14 mouse cellular contexts compared by ENCODE assay signal in the genomic region with DNA sequence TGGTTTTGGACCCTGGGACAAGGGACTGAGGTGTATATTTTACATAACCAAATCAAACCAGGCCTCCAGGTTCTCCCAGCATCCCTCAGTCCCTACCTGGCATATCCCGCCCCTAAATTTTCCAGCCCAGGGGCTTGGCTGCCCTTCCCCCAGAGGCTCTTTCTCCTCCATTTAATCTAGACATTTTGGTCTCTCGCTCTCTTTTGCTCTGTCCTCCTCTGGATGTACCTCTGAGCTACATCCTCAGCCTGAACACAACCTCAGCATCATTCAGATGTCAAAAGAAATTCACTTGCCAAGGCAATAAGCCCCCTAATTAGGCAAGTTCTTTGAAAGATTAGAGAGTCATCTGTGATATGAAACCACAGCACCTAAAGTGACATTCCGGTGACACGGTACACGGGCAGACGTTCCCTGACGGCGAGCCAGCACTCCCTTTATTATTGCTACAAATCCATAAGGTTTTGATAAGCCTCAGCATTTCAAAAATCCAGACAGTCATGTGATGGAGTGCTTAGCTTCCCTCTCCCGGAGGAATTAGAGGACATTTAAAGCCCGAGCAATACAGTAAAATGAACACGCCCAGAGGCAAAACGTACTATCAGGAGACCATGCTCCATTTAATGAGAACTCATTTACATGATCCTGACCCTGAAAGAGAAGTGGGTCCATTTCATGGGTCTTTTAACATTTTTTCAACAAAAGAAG. TPM values are rescaled to one million over a fixed set of nuclear protein-coding genes. Genes with fewer than 3 reads are reported as not detected.
DNase-seq lines count a peak whose midpoint lies in the region; ATAC-seq and TF ChIP-seq lines count a peak whose summit lies in the region.
"Had no signal": no experiment of that assay in that cellular context is flagged by ENCODE, and none has a peak within 500 bp of the region (broad histone marks: within the 10 kb centered on the region; RNA-seq: fewer than 3 reads in every experiment).

No protein-coding gene starts in this region.

- H3K9ac ChIP-seq in liver, postnatal 0 days (replicated peaks) = no peak overlapping the region
- H3K9ac ChIP-seq in liver, embryonic 11.5 days (ENCODE audit: low read depth, low read length) = no peak overlapping the region
- H3K9ac ChIP-seq in forebrain, embryonic 14.5 days (ENCODE audit: low read length) = no peak overlapping the region
- H3K9ac ChIP-seq in midbrain, embryonic 12.5 days (replicated peaks) = no peak overlapping the region

- peak overlapping the region; percentile 44; the same call in 1 of the 2 replicates for H3K27ac ChIP-seq in liver, postnatal 0 days (ENCODE audit: low read depth)
- H3K27ac ChIP-seq in liver, embryonic 11.5 days (ENCODE audit: low read depth, low read length) = no peak overlapping the region
- peak overlapping the region; percentile 39; the same call in 1 of the 2 replicates for H3K27ac ChIP-seq in forebrain, embryonic 14.5 days (ENCODE audit: low read depth, low read length)
- H3K27ac ChIP-seq in midbrain, embryonic 12.5 days (replicated peaks) = peak overlapping the region; percentile 67

- no peak for TF ChIP-seq CTCF in liver, postnatal 0 days (IDR thresholded peaks at IDR 0.05; ENCODE audit: low read depth)

- H3K4me1 ChIP-seq in liver, postnatal 0 days (ENCODE audit: insufficient read depth) = peaks cover 33% of the 10 kb centered on the region
- H3K4me1 ChIP-seq in liver, embryonic 11.5 days (replicated peaks; ENCODE audit: control insufficient read depth, insufficient read depth, low read length) = peaks cover 12% of the 10 kb centered on the region; the same call in 1 of the 2 replicates
- peaks cover 12% of the 10 kb centered on the region for H3K4me1 ChIP-seq in forebrain, embryonic 14.5 days (ENCODE audit: control insufficient read depth, insufficient read depth, low read length)
- H3K4me1 ChIP-seq in midbrain, embryonic 12.5 days = peaks cover 14% of the 10 kb centered on the region

- ATAC-seq in liver, postnatal 0 days = no peak
- no peak for ATAC-seq in liver, embryonic 11.5 days (replicated peaks; ENCODE audit: low FRiP score)
- peak; percentile 24; the same call in 1 of the 2 replicates for ATAC-seq in forebrain, embryonic 14.5 days
- peak; percentile 73 for ATAC-seq in midbrain, embryonic 12.5 days (ENCODE audit: low FRiP score, low read depth)

- no peak overlapping the region for H3K4me3 ChIP-seq in liver, postnatal 0 days (ENCODE audit: low read depth, low read length)
- no peak overlapping the region for H3K4me3 ChIP-seq in liver, embryonic 11.5 days (ENCODE audit: low read depth, low read length)
- no peak overlapping the region for H3K4me3 ChIP-seq in forebrain, embryonic 14.5 days (ENCODE audit: low read depth, low read length)
- H3K4me3 ChIP-seq in midbrain, embryonic 12.5 days = no peak overlapping the region
- H3K4me3 ChIP-seq: megakaryocyte, embryonic 14.5 days had no signal

- no peaks in the 10 kb centered on the region for H3K36me3 ChIP-seq in liver, postnatal 0 days (replicated peaks; ENCODE audit: insufficient read depth, low read length)
- no peaks in the 10 kb centered on the region for H3K36me3 ChIP-seq in liver, embryonic 11.5 days (ENCODE audit: control insufficient read depth, insufficient read depth, low read length)
- H3K36me3 ChIP-seq in forebrain, embryonic 14.5 days (ENCODE audit: control insufficient read depth, insufficient read depth, low read length) = no peaks in the 10 kb centered on the region
- H3K36me3 ChIP-seq in midbrain, embryonic 12.5 days = no peaks in the 10 kb centered on the region

- WGBS in liver, postnatal 0 days (ENCODE audit: insufficient replicate concordance) = 76% methylated on average over 12 of the region's 12 CpGs
- 77% methylated on average over 12 of the region's 12 CpGs for WGBS in liver, embryonic 11.5 days
- 30% methylated on average over 12 of the region's 12 CpGs for WGBS in forebrain, embryonic 14.5 days
- 59% methylated on average over 12 of the region's 12 CpGs for WGBS in midbrain, embryonic 12.5 days

- no peak overlapping the region for H3K4me2 ChIP-seq in liver, postnatal 0 days (ENCODE audit: low read depth, low read length)
- H3K4me2 ChIP-seq in liver, embryonic 11.5 days = no peak overlapping the region
- H3K4me2 ChIP-seq in forebrain, embryonic 14.5 days (ENCODE audit: low read length) = peak overlapping the region; percentile 8; the same call in 1 of the 2 replicates
- H3K4me2 ChIP-seq in midbrain, embryonic 12.5 days (replicated peaks) = 0 out of 2 replicates have a peak overlapping the region, but pooled peaks have one; percentile 0

- no peak for TF ChIP-seq EP300 in liver, postnatal 0 days (IDR thresholded peaks at IDR 0.05; ENCODE audit: low read depth)

- no peak for DNase-seq in liver, postnatal 0 days
- DNase-seq in liver, embryonic 11.5 days (ENCODE audit: low spot score) = no peak
- DNase-seq in forebrain, embryonic 14.5 days (ENCODE audit: low spot score) = peak; percentile 45
- no peak for DNase-seq in frontal cortex, postnatal 10 days (ENCODE audit: low spot score in 2 of 2)
- DNase-seq in embryo, embryonic 10 days (ENCODE audit: low spot score) = no peak
- DNase-seq in cerebellum, adult 18-20 months = no peak
- DNase-seq: cerebellum, postnatal 10 days; gastrocnemius, postnatal 14 days; heart, postnatal 4 days; lung, adult 2 months; thymus, postnatal 14 days had no signal

- H3K27me3 ChIP-seq in liver, postnatal 0 days (ENCODE audit: insufficient read depth, low read length) = no peaks in the 10 kb centered on the region
- no peaks in the 10 kb centered on the region for H3K27me3 ChIP-seq in liver, embryonic 11.5 days (replicated peaks; ENCODE audit: control insufficient read depth, insufficient read depth, low read length)
- no peaks in the 10 kb centered on the region for H3K27me3 ChIP-seq in forebrain, embryonic 14.5 days (replicated peaks; ENCODE audit: control insufficient read depth, insufficient read depth, low read length)
- H3K27me3 ChIP-seq in midbrain, embryonic 12.5 days = no peaks in the 10 kb centered on the region
- H3K27me3 ChIP-seq: CH12.LX; megakaryocyte, embryonic 14.5 days had no signal

- no peaks in the 10 kb centered on the region for H3K9me3 ChIP-seq in liver, postnatal 0 days (ENCODE audit: low read length)
- H3K9me3 ChIP-seq in liver, embryonic 11.5 days (ENCODE audit: control insufficient read depth, low read length) = no peaks in the 10 kb centered on the region
- no peaks in the 10 kb centered on the region for H3K9me3 ChIP-seq in forebrain, embryonic 14.5 days (replicated peaks; ENCODE audit: control insufficient read depth, low read length)
- no peaks in the 10 kb centered on the region for H3K9me3 ChIP-seq in midbrain, embryonic 12.5 days
- H3K9me3 ChIP-seq: megakaryocyte, embryonic 14.5 days had no signal

RNA-seq across cellular contexts. Expression of gene Jmjd1c, which starts 50.6 kb away (rescaled TPM):
- polyA plus RNA-seq in liver, postnatal 0 days (2015; fragmentation: Nextera tagmentation; extraction: Ambion mirVana) = 15.0 and 15.7 TPM in 2 replicates
- polyA plus RNA-seq in liver, embryonic 11.5 days (2014; fragmentation: Nextera tagmentation; extraction: Ambion mirVana) = 26.0 and 31.6 TPM in 2 replicates
- polyA plus RNA-seq in forebrain, embryonic 14.5 days (2014; fragmentation: Nextera tagmentation; extraction: Ambion mirVana) = 35.1 and 42.9 TPM in 2 replicates
- polyA plus RNA-seq in midbrain, embryonic 12.5 days (2016; fragmentation: Nextera tagmentation; extraction: Ambion mirVana) = 54.2 and 56.5 TPM in 2 replicates

RNA-seq across cellular contexts. Expression of gene Reep3, which starts 51.4 kb away (rescaled TPM):
- 18.5 and 19.6 TPM in 2 replicates for polyA plus RNA-seq in liver, postnatal 0 days (2015; fragmentation: Nextera tagmentation; extraction: Ambion mirVana)
- polyA plus RNA-seq in liver, embryonic 11.5 days (2014; fragmentation: Nextera tagmentation; extraction: Ambion mirVana) = 11.5 and 12.4 TPM in 2 replicates
- 26.7 and 28.6 TPM in 2 replicates for polyA plus RNA-seq in forebrain, embryonic 14.5 days (2014; fragmentation: Nextera tagmentation; extraction: Ambion mirVana)
- 46.0 and 48.4 TPM in 2 replicates for polyA plus RNA-seq in midbrain, embryonic 12.5 days (2016; fragmentation: Nextera tagmentation; extraction: Ambion mirVana)

Comparison
In these comparisons a context has a peak if more than half of its experiments do, and no peak if none do; other contexts are left out.
1. ATAC-seq: peak in forebrain, embryonic 14.5 days (single experiment) and midbrain, embryonic 12.5 days (single experiment); none in liver, postnatal 0 days (single experiment) and liver, embryonic 11.5 days (single experiment).
2. H3K4me2 ChIP-seq: peak in forebrain, embryonic 14.5 days (single experiment) and midbrain, embryonic 12.5 days (single experiment); none in liver, postnatal 0 days (single experiment) and liver, embryonic 11.5 days (single experiment).